Mouse (Mus musculus) adrenal gland (tissue): Measurements from ENCODE around the gene Msi2.

ENCODE experiments used
- intact Hi-C: fragments of 180-260 bp; cut with DNase I; formaldehyde crosslinking; loops from one replicate; pipeline ENCODE4 v1.15.1; 2025

Msi2 gene

DNA sequence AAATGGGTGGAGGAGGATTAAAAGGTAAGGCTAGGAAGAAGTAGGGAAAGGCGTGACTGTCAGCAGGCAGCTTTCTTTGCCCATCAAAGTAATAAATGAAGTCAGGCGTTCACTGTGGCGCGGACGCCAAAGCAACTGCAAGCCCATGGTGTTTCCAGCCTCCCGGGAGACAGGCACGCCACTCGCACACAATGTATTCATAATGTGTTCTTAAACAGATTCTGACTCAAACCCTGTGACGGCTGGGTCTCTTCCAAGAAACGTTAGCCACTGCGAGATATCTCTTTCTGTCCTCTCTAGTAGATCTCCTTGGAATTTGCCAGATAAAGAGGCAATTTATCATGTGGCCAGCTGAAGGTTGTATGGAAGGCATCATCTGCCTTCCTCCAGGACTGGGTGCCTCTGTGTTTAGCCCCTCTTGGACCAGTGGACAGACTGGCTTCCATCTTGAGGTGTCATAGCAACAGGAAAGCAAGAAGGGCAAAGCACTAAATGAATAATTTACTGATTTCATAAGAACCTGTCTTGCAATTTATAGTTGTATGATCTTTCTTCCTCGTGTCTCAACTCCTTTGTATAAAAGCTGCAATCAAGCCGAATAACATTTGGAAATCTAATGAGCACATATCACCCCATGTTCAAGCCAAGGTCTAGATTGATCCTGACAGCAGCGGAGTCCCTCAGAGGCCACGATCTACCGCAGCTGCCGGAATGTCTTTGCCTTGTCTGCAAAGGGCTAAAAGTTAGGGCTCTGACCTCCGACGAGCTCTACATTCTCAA lies 197.2 kb downstream of the Msi2 start:
- intact Hi-C loops: no loop called here

- intact Hi-C loops: no loop called here
Measured at GRCm38 (mm10) chr11:88518361-88518760, 200.0 kb downstream of the Msi2 start.

GRCm38 (mm10) chr11:88516596-88517485 lies 201.5 kb downstream of the Msi2 start:
- intact Hi-C loops: no loop called here

DNA sequence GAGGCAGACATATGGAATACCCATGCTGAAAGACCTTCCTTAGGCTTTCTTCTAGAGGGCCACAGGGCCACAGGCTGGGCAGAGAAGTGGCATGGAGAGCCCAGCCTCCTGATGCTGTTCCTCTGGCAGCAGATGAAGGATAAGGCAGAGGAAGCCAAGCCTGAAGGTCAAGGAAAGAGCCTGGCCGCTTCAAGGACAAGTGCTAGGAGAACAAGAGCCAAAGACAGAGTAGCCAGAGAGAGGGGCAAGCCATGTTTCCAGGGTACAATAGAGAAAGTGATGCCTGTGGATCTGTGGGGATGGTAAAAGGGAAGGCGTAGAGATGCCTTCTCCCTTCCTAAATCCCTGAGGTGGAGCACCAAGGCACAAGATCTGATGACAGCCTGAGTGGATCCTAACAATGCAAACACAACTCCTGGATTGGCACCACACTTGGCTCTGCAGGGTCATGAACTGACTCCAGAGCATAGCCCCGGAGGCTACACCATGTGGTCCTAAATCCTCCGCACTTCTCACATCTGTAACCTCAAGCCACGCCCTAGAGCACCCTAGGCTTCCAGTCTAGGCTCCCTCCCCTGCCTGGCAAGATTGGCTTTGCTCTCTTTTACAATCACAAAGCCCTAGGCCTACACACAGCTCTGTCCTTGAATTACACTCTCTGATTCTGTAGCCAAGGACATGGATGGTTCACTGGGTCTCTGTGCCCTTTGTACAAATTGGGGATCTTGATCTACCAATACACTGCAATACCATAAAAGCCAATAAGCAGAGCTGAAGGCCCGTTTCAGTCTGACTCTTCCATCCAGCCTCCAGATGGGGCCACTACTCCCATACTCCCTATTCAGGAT lies 202.4 kb downstream of the Msi2 start:
- intact Hi-C loops: no loop called here

DNA sequence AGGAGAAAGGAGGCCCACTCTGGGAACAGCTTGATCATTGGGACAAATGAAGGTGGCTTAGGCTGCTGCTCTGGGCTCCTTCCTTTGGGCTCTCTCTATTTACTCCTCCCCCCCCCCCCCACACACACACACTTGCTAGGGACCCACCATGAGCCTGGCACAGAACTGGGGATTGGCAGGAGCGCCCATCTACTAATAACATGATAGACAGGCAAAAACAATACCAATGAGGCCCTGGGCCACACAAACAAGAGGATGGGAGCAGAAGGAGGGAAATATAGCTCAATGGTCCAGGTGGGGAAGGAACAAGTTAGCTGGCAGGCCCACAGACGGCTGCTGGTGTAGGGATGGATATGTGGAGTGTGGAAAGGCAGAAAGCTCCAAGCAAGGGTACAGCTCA lies 203.0 kb downstream of the Msi2 start:
- intact Hi-C loops: no loop called here

DNA sequence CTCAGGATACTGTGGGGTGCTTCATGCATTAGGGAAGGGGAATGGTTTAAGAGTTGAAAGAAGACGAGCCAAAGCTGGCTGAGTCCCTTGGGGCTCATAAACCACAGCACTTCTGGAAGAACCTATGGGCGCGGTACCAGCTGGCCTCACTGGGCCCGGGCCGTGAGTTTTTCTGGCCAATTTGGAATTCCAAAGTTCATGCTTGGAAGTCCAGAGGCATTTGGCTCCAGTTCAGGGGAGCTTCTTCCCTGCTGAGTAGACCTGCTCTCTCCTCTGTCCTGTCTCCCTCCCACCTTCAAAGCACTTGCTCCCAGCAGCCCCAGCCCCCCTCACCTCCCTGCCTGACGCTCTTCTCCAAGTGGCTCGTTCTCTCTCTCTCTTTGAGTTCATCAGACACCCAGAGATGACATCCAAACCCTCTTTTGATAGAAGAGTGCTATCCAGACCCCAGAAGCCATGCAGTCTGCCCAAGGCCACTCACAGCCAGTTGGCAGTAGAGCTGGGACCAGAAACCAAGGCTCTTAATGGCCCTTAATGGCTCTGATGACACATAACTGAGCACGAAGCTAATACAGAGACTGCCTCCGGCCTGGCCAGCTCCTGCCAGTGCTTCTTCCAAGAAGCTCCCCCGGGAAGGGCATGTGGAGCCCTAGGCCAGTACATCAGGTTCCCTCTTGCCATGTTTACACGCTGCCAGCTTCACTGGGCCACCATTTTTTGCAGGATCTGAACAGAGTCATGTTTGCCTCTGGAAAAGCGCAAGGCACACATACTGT lies 204.0 kb downstream of the Msi2 start:
- intact Hi-C loops: no loop called here

GRCm38 (mm10) chr11:88512580-88512979 lies 205.7 kb downstream of the Msi2 start:
- intact Hi-C loops: no loop called here

GRCm38 (mm10) chr11:88510282-88510850 lies 207.9 kb downstream of the Msi2 start:
- intact Hi-C loops: no loop called here

GRCm38 (mm10) chr11:88509464-88509863 lies 208.8 kb downstream of the Msi2 start:
- intact Hi-C loops: no loop called here

DNA sequence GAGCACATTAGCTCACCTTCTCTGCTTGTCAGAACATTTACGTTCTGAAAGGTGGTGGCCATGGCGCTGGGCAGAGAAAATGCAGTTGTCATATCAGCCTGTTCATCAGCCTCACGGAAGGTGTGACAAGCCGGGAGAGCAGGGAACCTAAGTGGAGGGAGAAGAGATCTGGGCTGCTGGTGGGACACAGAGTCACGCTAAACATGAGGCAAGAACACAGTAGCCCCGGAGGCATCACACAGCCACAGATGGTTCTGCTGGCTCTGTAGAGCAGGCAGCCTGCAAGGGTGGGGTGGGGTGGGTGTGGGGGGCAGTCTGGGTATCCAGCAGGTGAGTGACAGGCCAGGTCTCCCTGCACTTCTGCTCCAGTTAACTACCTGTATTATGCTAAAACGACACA lies 210.2 kb downstream of the Msi2 start:
- intact Hi-C loops: no loop called here

DNA sequence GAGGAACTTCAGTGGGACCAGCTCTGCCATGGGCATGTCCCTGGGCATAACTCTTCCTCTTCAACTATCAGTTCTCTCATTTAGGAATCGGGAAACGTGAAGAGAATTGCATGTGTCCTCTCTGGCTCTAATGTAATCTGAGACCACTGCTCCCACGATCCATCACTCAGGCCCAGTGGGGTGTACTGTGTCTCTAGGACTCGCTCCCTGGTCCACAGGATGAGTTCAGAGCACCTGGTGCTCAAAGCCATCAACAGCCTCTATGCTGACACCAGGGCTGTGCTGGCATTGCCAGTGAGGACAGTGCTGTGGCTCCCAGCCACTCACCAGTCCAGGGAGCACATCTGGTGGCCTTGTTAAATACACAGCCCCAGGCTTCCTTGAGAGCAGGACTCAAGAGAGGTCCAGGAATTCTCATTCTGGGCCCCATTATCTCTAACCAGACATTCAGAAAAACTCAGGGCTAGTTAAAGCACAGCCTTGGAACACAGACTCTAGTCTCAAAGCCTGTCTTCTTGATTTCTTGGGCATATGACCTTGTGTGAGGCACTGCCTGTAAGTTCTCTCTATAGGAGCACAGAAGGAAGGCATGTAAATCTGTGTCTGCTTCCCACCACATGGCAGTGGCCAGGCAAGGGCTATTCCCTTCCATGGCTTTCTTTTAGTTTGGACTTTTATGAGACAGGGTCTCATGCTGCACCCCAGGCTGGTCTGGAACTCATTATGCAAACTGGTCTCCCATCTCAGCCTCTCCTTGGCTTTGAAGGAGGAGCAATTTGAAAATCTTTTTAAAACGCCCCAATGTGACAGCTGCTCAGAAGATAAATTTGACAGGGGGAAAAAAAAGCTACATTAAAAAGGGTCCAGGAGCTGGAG lies 211.5 kb downstream of the Msi2 start:
- intact Hi-C loops: no loop called here

GRCm38 (mm10) chr11:88506109-88506508 lies 212.2 kb downstream of the Msi2 start:
- intact Hi-C loops: no loop called here

GRCm38 (mm10) chr11:88502566-88502965 lies 215.7 kb downstream of the Msi2 start:
- intact Hi-C loops: no loop called here

- intact Hi-C loops: no loop called here
Measured at GRCm38 (mm10) chr11:88498491-88498890, 219.8 kb downstream of the Msi2 start.

- intact Hi-C loops: no loop called here
Measured at GRCm38 (mm10) chr11:88496460-88496859, 221.9 kb downstream of the Msi2 start.

GRCm38 (mm10) chr11:88495759-88496158 lies 222.6 kb downstream of the Msi2 start:
- intact Hi-C loops: no loop called here

DNA sequence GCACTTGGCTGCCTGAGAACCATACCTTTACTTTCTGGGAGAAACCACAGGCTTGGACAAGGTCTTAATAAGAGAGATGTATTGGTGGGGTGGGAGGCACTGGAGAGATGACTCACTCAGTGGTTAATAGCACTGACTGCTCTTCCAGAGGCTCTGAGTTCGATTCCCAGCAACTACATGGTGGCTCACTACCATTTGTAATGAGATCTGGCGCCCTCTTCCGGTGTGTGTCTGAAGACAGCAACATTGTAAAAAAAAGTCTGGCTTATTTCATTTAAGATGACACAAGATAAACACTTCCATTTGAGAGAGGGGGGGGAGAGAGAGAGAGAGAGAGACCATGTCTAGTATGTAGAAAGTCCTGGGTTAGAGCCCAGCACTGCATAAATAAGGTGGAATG lies 223.3 kb downstream of the Msi2 start:
- intact Hi-C loops: no loop called here

GRCm38 (mm10) chr11:88493795-88494559 lies 224.3 kb downstream of the Msi2 start:
- intact Hi-C loops: no loop called here

DNA sequence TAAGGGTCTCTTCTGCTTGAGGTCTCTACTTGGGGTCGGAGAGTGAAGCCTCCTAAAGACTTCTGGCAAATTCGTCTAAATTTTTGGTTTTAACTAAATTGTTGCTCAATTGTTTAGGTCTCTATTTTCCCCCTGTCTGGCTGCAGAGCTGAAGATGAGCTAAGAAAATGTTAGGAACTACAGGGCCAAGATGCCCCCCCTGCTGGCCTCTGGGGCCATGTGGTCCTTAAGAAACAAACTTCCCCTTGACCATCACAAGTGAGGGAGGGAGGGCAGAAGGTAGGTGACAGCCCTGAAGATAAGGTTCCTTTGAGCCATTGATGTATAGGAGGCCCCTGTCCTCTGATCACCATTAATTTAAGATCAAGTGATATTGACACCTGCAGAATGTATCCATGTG lies 225.7 kb downstream of the Msi2 start:
- intact Hi-C loops: no loop called here
